Mouse (Mus musculus): ENCODE measurements around the gene Lrtm2.

Gene Lrtm2

GRCm38 (mm10) chr6:119337287-119337686 lies 6.7 kb upstream of the Lrtm2 start:
- DNase-seq (ENCODE audit: extremely low read depth, low read depth, low spot score) = no peak

- DNase-seq (ENCODE audit: extremely low read depth, low read depth, low spot score) = no peak
These were observed 5.6 kb upstream of the Lrtm2 start for GRCm38 (mm10) chr6:119336124-119336523.

GRCm38 (mm10) chr6:119333831-119334230 lies 3.3 kb upstream of the Lrtm2 start:
- DNase-seq (ENCODE audit: extremely low read depth, low read depth, low spot score) = no peak

- DNase-seq (ENCODE audit: extremely low read depth, low read depth, low spot score) = no peak
These were observed 2.6 kb upstream of the Lrtm2 start for GRCm38 (mm10) chr6:119333202-119333601.

- no peak for DNase-seq (ENCODE audit: extremely low read depth, low read depth, low spot score)
These were observed 1.5 kb upstream of the Lrtm2 start for GRCm38 (mm10) chr6:119332111-119332510.

- no peak for DNase-seq (ENCODE audit: extremely low read depth, low read depth, low spot score)
These were observed 630 bp downstream of the Lrtm2 start for GRCm38 (mm10) chr6:119329936-119330335.

- no peak for DNase-seq (ENCODE audit: extremely low read depth, low read depth, low spot score)
These were observed 1.3 kb downstream of the Lrtm2 start for GRCm38 (mm10) chr6:119329215-119329714.

GRCm38 (mm10) chr6:119328521-119329115 lies 1.9 kb downstream of the Lrtm2 start:
- no peak for DNase-seq (ENCODE audit: extremely low read depth, low read depth, low spot score)

- no peak for DNase-seq (ENCODE audit: extremely low read depth, low read depth, low spot score)
These were observed 4.0 kb downstream of the Lrtm2 start for GRCm38 (mm10) chr6:119326541-119326940.

GRCm38 (mm10) chr6:119325978-119326377 lies 4.6 kb downstream of the Lrtm2 start:
- DNase-seq (ENCODE audit: extremely low read depth, low read depth, low spot score) = no peak

- DNase-seq (ENCODE audit: extremely low read depth, low read depth, low spot score) = no peak
These were observed 5.8 kb downstream of the Lrtm2 start for GRCm38 (mm10) chr6:119324776-119325175.

GRCm38 (mm10) chr6:119321752-119322151 lies 8.8 kb downstream of the Lrtm2 start:
- no peak for DNase-seq (ENCODE audit: extremely low read depth, low read depth, low spot score)

GRCm38 (mm10) chr6:119320481-119320880 lies 10.1 kb downstream of the Lrtm2 start:
- no peak for DNase-seq (ENCODE audit: extremely low read depth, low read depth, low spot score)

- DNase-seq (ENCODE audit: extremely low read depth, low read depth, low spot score) = no peak
These were observed 11.2 kb downstream of the Lrtm2 start for GRCm38 (mm10) chr6:119319358-119319757.

- DNase-seq (ENCODE audit: extremely low read depth, low read depth, low spot score) = no peak
These were observed 11.8 kb downstream of the Lrtm2 start for GRCm38 (mm10) chr6:119318732-119319131.

- DNase-seq (ENCODE audit: extremely low read depth, low read depth, low spot score) = no peak
These were observed 15.7 kb downstream of the Lrtm2 start for GRCm38 (mm10) chr6:119314751-119315476.

- no peak for DNase-seq (ENCODE audit: extremely low read depth, low read depth, low spot score)
These were observed 16.8 kb downstream of the Lrtm2 start for GRCm38 (mm10) chr6:119313588-119314375.

GRCm38 (mm10) chr6:119313096-119313495 lies 17.5 kb downstream of the Lrtm2 start:
- no peak for DNase-seq (ENCODE audit: extremely low read depth, low read depth, low spot score)

GRCm38 (mm10) chr6:119312381-119312780 lies 18.2 kb downstream of the Lrtm2 start:
- DNase-seq (ENCODE audit: extremely low read depth, low read depth, low spot score) = no peak

- DNase-seq (ENCODE audit: extremely low read depth, low read depth, low spot score) = no peak
These were observed 20.4 kb downstream of the Lrtm2 start for GRCm38 (mm10) chr6:119310176-119310575.

- no peak for DNase-seq (ENCODE audit: extremely low read depth, low read depth, low spot score)
These were observed 22.6 kb downstream of the Lrtm2 start for GRCm38 (mm10) chr6:119307867-119308413.

All from fat pad, adult 2 months (tissue).